Mouse (Mus musculus) ES-CJ7 (cell line): Measurements from ENCODE around the gene Reps1.

Experiments
- DNase-seq: peaks from one replicate; pipeline ENCODE4 v3.0.0; 2011; ENCODE audit warnings: low read depth, low spot score

Reps1 gene

GRCm38 (mm10) chr10:18139615-18140014 lies 84.0 kb downstream of the Reps1 start:
- no peak for DNase-seq

- no peak for DNase-seq
These were observed 85.7 kb downstream of the Reps1 start for GRCm38 (mm10) chr10:18141389-18141788.

- DNase-seq: no peak
These were observed 86.6 kb downstream of the Reps1 start for GRCm38 (mm10) chr10:18142231-18142630.

- DNase-seq: no peak
These were observed 91.6 kb downstream of the Reps1 start for GRCm38 (mm10) chr10:18147224-18147623.

GRCm38 (mm10) chr10:18162435-18162971 lies 106.8 kb downstream of the Reps1 start:
- no peak for DNase-seq
